Mouse (Mus musculus) cortical plate, adult 2 months (tissue): ENCODE results near the gene Pgls.

Experiments used
- CTCF ChIP-seq: fragments of 200-500 bp; IDR thresholded peaks from 2 replicates; pipeline ENCODE4 v1.5.1; 2011; ENCODE audit warnings: mild to moderate bottlenecking, control low read depth, low read length; ENCODE audit not compliant: insufficient read depth; ENCODE audit errors: extremely low read depth
- POLR2A ChIP-seq: fragments of 200-500 bp; IDR thresholded peaks from 2 replicates; pipeline ENCODE4 v1.6.1; 2011; ENCODE audit warnings: mild to moderate bottlenecking, low read length, control low read depth; ENCODE audit not compliant: insufficient read depth; ENCODE audit errors: extremely low read depth

- no peak for TF ChIP-seq CTCF
- no peak for TF ChIP-seq POLR2A
These were observed 17.0 kb upstream of the Pgls start for GRCm38 (mm10) chr8:71575020-71575419.
